Comparison of ENCODE assay signal across 9 mouse cellular contexts in the genomic region with DNA sequence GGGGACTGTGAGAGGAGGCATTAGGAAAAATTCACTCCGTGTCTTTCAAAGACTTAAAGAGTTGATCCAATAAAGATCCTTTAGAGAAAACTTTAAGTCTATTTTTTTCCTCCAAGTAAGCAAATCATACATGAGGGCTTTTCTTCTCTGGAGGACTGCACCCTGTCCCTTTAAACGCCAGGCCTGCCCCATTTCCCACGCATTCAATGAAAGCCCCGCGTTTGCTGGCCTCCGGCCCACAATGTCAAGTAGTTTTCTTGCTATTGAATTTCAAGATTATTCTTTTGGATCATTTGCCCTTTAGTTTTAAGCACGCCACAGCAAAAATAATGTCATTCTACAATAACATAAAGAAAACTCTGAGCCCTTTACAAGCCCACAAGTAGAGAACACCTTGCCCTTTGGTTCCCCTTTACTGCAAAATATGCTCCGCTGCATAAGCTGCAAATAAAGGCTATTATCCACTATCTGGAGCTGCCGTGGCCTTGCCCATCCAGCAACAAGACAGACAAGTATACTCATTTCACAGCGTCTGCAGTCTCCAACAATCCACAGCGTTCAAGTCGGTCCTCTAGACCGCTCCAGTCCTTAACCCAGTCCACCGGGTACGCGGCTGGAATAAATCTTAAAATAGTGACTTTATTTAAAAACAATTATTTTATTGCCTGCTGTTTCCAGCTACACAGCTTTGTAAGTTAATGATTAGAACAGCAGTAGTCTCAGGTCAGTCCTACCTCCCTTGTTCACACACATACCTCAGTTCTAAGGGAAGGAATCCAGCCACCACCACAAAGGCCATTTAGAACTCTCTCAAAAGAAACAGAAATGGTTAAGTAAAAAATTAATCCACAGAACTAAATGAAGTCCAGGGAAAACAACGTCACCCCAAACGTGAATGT. TPM values are rescaled to one million over a fixed set of nuclear protein-coding genes. Genes with fewer than 3 reads are reported as not detected.
A peak's percentile ranks its signal among the peaks of the same experiment; 100 is the strongest.
DNase-seq lines count a peak whose midpoint lies in the region; ATAC-seq lines count a peak whose summit lies in the region.
"Had no signal": no experiment of that assay in that cellular context is flagged by ENCODE, and none has a peak within 500 bp of the region (broad histone marks: within the 10 kb centered on the region; RNA-seq: fewer than 3 reads in every experiment).

No protein-coding gene starts in this region.

- no peak overlapping the region for H3K4me3 ChIP-seq in heart, embryonic 12.5 days
- no peak overlapping the region for H3K4me3 ChIP-seq in forebrain, embryonic 15.5 days
- H3K4me3 ChIP-seq in midbrain, embryonic 16.5 days (ENCODE audit: low read depth, low read length) = no peak overlapping the region

- H3K4me2 ChIP-seq in heart, embryonic 12.5 days = peak overlapping the region; percentile 35
- H3K4me2 ChIP-seq in forebrain, embryonic 15.5 days (replicated peaks) = peak overlapping the region; percentile 22
- peak overlapping the region; percentile 33 for H3K4me2 ChIP-seq in midbrain, embryonic 16.5 days (ENCODE audit: low read length)

- H3K27me3 ChIP-seq in heart, embryonic 12.5 days (replicated peaks) = no peaks in the 10 kb centered on the region
- H3K27me3 ChIP-seq in forebrain, embryonic 15.5 days = no peaks in the 10 kb centered on the region
- no peaks in the 10 kb centered on the region for H3K27me3 ChIP-seq in midbrain, embryonic 16.5 days (ENCODE audit: control insufficient read depth, insufficient read depth, low read depth, low read length)

- no peaks in the 10 kb centered on the region; the same call in 1 of the 2 replicates for H3K36me3 ChIP-seq in heart, embryonic 12.5 days
- 0 out of 2 replicates have a peak, but pooled peaks cover 5% of the 10 kb centered on the region for H3K36me3 ChIP-seq in forebrain, embryonic 15.5 days
- no peaks in the 10 kb centered on the region for H3K36me3 ChIP-seq in midbrain, embryonic 16.5 days (ENCODE audit: control insufficient read depth, insufficient read depth, low read length)

- DNase-seq in heart, adult 9 months (ENCODE audit: low spot score in 2 of 2) = no peak
- DNase-seq in kidney, postnatal 10 days = peak; percentile 57
- no peak for DNase-seq in left cerebral cortex, postnatal 36 days (ENCODE audit: low spot score in 2 of 2)

- 69% methylated on average over 18 of the region's 18 CpGs for WGBS in heart, embryonic 12.5 days
- whole genome bisulfite sequencing in forebrain, embryonic 15.5 days = 7% methylated on average over 18 of the region's 18 CpGs
- 21% methylated on average over 18 of the region's 18 CpGs for WGBS in midbrain, embryonic 16.5 days

- no peaks in the 10 kb centered on the region for H3K9me3 ChIP-seq in heart, embryonic 12.5 days (replicated peaks)
- H3K9me3 ChIP-seq in forebrain, embryonic 15.5 days = no peaks in the 10 kb centered on the region
- H3K9me3 ChIP-seq in midbrain, embryonic 16.5 days (replicated peaks; ENCODE audit: control insufficient read depth, low read length, poor library complexity, severe bottlenecking) = no peaks in the 10 kb centered on the region

- H3K4me1 ChIP-seq in heart, embryonic 12.5 days (replicated peaks) = peaks cover 36% of the 10 kb centered on the region
- H3K4me1 ChIP-seq in forebrain, embryonic 15.5 days = peaks cover 70% of the 10 kb centered on the region
- H3K4me1 ChIP-seq in midbrain, embryonic 16.5 days (ENCODE audit: control insufficient read depth, insufficient read depth, low read length) = peaks cover 35% of the 10 kb centered on the region

- peak overlapping the region; percentile 33; the same call in 1 of the 2 replicates for H3K27ac ChIP-seq in heart, embryonic 12.5 days (ENCODE audit: poor library complexity, severe bottlenecking)
- peak overlapping the region; percentile 3; the same call in 1 of the 2 replicates for H3K27ac ChIP-seq in forebrain, embryonic 15.5 days (replicated peaks)
- H3K27ac ChIP-seq in midbrain, embryonic 16.5 days (ENCODE audit: low read length) = peak overlapping the region; percentile 51
- H3K27ac ChIP-seq: macrophage had no signal

- ATAC-seq in heart, embryonic 12.5 days (ENCODE audit: insufficient number of reproducible peaks, low FRiP score) = no peak
- ATAC-seq in forebrain, embryonic 15.5 days (replicated peaks) = peak; percentile 71
- ATAC-seq in midbrain, embryonic 16.5 days = no peak
- ATAC-seq in monocyte, adult 5-6 weeks (replicated peaks; ENCODE audit: insufficient number of reproducible peaks, low FRiP score, low TSS enrichment, poor library complexity, severe bottlenecking) = no peak
- ATAC-seq in CD4-positive, CD25-positive, alpha-beta regulatory T cell, adult 4 months = no peak

- no peak overlapping the region for H3K9ac ChIP-seq in heart, embryonic 12.5 days
- H3K9ac ChIP-seq in forebrain, embryonic 15.5 days (replicated peaks) = no peak overlapping the region
- no peak overlapping the region for H3K9ac ChIP-seq in midbrain, embryonic 16.5 days (ENCODE audit: low read depth, low read length)

- intact Hi-C loops in left cerebral cortex, postnatal 36 days (cut with DNase I) = no loop called here

RNA-seq across cellular contexts. Expression of a gene that starts 15.5 kb away (rescaled TPM):
- 54.3 and 57.6 TPM in 2 replicates for polyA plus RNA-seq in heart, embryonic 12.5 days (2016; fragmentation: Nextera tagmentation; extraction: Ambion mirVana)
- polyA plus RNA-seq in forebrain, embryonic 15.5 days (2015; fragmentation: Nextera tagmentation; extraction: Ambion mirVana) = 151 and 163 TPM in 2 replicates
- 74.9 and 99.3 TPM in 2 replicates for polyA plus RNA-seq in midbrain, embryonic 16.5 days (2015; fragmentation: Nextera tagmentation; extraction: Ambion mirVana)
- 13.2 to 52.2 TPM (median 41.9 TPM) in 3 replicates for total RNA-seq in monocyte, adult 5-6 weeks (2017)
- polyA plus RNA-seq in CD4-positive, CD25-positive, alpha-beta regulatory T cell, adult 4 months (2017; shearing (Covaris generic)) = 100 to 1,000 TPM; 119 to 131 TPM
- 10 to 100 TPM; 27.1 to 40.0 TPM for total RNA-seq in left cerebral cortex, postnatal 36 days (2021)
